Mouse (Mus musculus) E14TG2a.4 (cell line): ENCODE data around the gene Pds5a.

Experiments
- CTCF ChIP-seq: conservative IDR thresholded peaks from 2 replicates; pipeline ENCODE4 v1.5.1; 2014; ENCODE audit warnings: low read length
- NANOG ChIP-seq: IDR thresholded peaks from 2 replicates; pipeline ENCODE4 v1.6.1; 2014; ENCODE audit warnings: borderline replicate concordance, low read length, mixed read lengths
- POU5F1 ChIP-seq: IDR thresholded peaks from 2 replicates; pipeline ENCODE4 v1.6.1; 2014; ENCODE audit warnings: low read length, borderline replicate concordance

DNA sequence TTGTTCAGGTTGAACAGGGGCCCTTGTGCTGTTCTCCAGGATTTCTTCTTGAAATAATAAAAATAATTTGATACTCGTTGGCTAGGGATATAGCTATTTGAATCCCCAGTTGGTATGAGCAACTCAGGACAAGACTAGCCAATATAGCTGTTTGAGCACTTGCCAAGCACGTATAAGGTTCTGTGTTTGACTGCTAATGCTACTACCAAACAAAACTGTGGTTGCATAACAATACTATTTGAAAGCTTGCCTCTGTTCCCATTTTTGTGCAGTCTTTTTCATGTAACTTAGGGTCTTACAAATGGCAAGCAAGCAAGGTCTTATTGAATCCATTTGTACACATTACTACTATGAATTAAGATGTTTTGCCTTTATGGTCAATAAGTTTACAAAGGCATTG is 122.2 kb downstream of the Pds5a start:
- TF ChIP-seq CTCF (no peak), NANOG (no peak), POU5F1 (no peak)
